Mouse (Mus musculus) heart, adult 2 months (tissue): Measurements from ENCODE around the gene Mfsd6l. TPM values are rescaled to one million over a fixed set of nuclear protein-coding genes. Genes with fewer than 3 reads are reported as not detected.

Source experiments
- DNase-seq, 2 experiments: peaks; one replicate each; pipeline ENCODE4 v3.0.0; 2021
- H3K27ac ChIP-seq: fragments of 200-600 bp; 2 replicates; pipeline ENCODE4 v1.8.1; 2022
- H3K27me3 ChIP-seq: fragments of 200-500 bp; 2 replicates; pipeline ENCODE4 v1.6.1; 2012; ENCODE audit warnings: mild to moderate bottlenecking, low read length, inconsistent platforms, mixed read lengths; ENCODE audit not compliant: control insufficient read depth, insufficient read depth
- H3K36me3 ChIP-seq: fragments of 200-500 bp; 2 replicates; pipeline ENCODE4 v1.6.1; 2012; ENCODE audit warnings: low read length, inconsistent platforms; ENCODE audit not compliant: control insufficient read depth, insufficient read depth
- H3K4me1 ChIP-seq: fragments of 200-500 bp; 2 replicates; pipeline ENCODE4 v1.6.1; 2011; ENCODE audit warnings: low read length; ENCODE audit not compliant: control insufficient read depth, insufficient read depth
- H3K4me3 ChIP-seq: fragments of 200-600 bp; 2 replicates; pipeline ENCODE4 v1.8.1; 2022
- H3K79me2 ChIP-seq: fragments of 200-500 bp; replicated peaks from 2 replicates; pipeline ENCODE4 v1.6.1; 2012; ENCODE audit warnings: mild to moderate bottlenecking, inconsistent platforms, low read length, moderate library complexity, mixed read lengths; ENCODE audit not compliant: control insufficient read depth, insufficient read depth
- H3K9ac ChIP-seq: fragments of 200-500 bp; 2 replicates; pipeline ENCODE4 v1.6.1; 2012; ENCODE audit warnings: low read depth, mild to moderate bottlenecking, control low read depth, inconsistent platforms, low read length, mixed read lengths
- CTCF ChIP-seq: fragments of 200-600 bp; IDR thresholded peaks from 2 replicates; pipeline ENCODE4 v1.8.1; 2022; ENCODE audit warnings: antibody characterized with exemption, mild to moderate bottlenecking, moderate library complexity
- EP300 ChIP-seq: fragments of 200-500 bp; IDR thresholded peaks from 2 replicates; pipeline ENCODE4 v1.6.1; 2011; ENCODE audit warnings: low read depth, low read length, control low read depth; ENCODE audit not compliant: insufficient read depth
- POLR2A ChIP-seq: fragments of 200-500 bp; IDR thresholded peaks from 2 replicates; pipeline ENCODE4 v1.6.1; 2011; ENCODE audit warnings: mild to moderate bottlenecking, low read depth, low read length, control low read depth; ENCODE audit not compliant: insufficient read depth
- WGBS: fragments of 180-500 bp; shearing (Covaris S2); methylation state at CpG from one replicate; pipeline ENCODE4 v1.1.7; 2018; 5-methylcytosine and 5-hydroxymethylcytosine counted together
- intact Hi-C: fragments of 180-260 bp; cut with DNase I; formaldehyde crosslinking; loops from one replicate; pipeline ENCODE4 v1.15.1; 2025
- polyA plus RNA-seq: library from polyadenylated mRNA; depleted of rRNA; stranded (reverse); fragments of >200 nt; gene quantifications from 2 replicates; pipeline ENCODE4 v1.2.3, GENCODE M21; 2012
- total RNA-seq, 2 experiments: library from RNA; stranded (reverse); gene quantifications; 2 replicates each; pipeline ENCODE4 v1.2.3; 2021

The Mfsd6l gene
- total and polyA plus RNA-seq, 3 experiments, result 0.61 TPM; not detected in 2

DNA sequence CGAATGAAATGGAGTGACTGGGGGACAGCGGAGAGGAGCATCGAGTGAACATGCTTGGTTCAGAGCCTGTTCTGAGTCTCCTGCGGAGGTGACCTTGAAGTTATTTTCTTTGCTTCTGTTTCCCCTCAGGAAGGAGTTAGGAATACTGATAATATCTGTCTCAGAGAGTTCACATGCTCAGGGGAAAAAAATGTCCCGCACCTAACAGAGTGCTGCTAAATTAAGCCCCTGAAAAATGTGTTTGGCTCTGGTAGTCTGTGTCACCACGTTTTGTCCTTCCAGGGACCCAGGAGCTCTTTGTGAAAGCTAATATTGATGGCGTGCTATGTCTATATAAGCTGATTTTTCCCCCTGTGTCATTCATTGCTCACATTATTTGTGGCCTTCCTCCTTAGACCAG lies 10.8 kb upstream of the Mfsd6l start:
- H3K4me1 ChIP-seq, result peaks cover 10% of the 10 kb centered on the region
- peaks cover 5% of the 10 kb centered on the region for H3K36me3 ChIP-seq
- H3K27ac ChIP-seq, result peak overlapping the region; percentile 55
- H3K79me2 ChIP-seq, result no peaks in the 10 kb centered on the region
- no peak for TF ChIP-seq POLR2A
- TF ChIP-seq EP300, result no peak
- TF ChIP-seq CTCF, result no peak
- no peak overlapping the region for H3K4me3 ChIP-seq
- H3K27me3 ChIP-seq, result no peaks in the 10 kb centered on the region
- 21% methylated on average over 7 of the region's 7 CpGs for WGBS
- no peak for DNase-seq
- no peak overlapping the region for H3K9ac ChIP-seq
- intact Hi-C loops, result loop anchor here (5.0 kb wide), 1 partner anchor 113 kb away; the partner anchor contains the start of gene Pik3r5

DNA sequence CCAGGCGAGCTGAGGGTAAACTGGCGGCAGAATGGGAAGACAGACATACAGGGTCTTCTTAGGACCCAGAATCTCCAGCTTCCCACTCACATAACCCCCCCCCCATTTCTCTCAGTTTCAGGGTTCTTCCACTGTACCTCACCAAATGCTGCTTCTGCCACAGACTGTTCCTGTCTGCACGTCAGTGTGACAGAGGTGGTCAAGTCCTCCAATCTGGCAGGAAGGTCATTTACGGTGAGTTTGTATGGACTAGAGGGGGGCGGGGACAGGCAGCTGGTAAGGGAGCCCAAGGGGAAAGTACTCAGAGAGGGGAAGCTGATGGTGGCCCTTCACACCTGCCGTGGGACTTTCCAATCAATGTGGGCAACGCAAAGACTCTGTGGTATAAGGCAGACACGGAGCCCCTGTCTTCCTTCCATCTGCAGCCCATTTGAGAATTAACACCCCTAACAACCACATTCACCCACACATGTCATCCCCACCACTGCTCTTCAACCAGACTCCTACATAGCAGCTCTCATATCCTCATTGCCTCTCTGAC lies 10.2 kb upstream of the Mfsd6l start:
- intact Hi-C loops, result loop anchor here (5.0 kb wide), 1 partner anchor 113 kb away; the partner anchor contains the start of gene Pik3r5
- Histone ChIP-seq H3K27ac (peak overlapping the region; percentile 55; the same call in 1 of the 2 replicates), H3K79me2 (no peaks in the 10 kb centered on the region), H3K36me3 (peaks cover 5% of the 10 kb centered on the region), H3K9ac (no peak overlapping the region), H3K4me1 (peaks cover 10% of the 10 kb centered on the region), H3K4me3 (no peak overlapping the region), H3K27me3 (no peaks in the 10 kb centered on the region)
- DNase-seq, result no peak
- TF ChIP-seq CTCF, result no peak
- TF ChIP-seq POLR2A, result no peak
- no peak for TF ChIP-seq EP300
- WGBS, result 68% methylated on average over 8 of the region's 8 CpGs

DNA sequence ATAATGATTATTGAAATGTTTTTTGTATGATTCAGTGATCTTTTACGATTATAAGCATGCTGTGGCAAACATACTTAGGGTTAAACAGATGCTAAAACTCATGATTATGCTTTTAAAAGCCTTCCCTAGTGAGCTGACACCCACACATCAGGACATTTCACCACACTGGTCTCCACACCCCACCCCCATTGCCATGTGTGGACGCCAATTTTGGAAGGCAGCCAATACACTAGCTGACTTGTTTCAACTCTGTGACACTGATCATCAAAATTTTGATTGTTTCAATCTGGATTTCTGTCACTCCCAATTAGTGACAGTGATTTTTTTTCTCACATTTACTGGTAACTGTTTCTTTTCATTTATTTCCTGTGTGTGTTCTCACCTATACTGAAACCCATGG lies 8.5 kb upstream of the Mfsd6l start:
- WGBS, result 36% methylated on average over 2 of the region's 2 CpGs
- Histone ChIP-seq H3K36me3 (peaks cover 5% of the 10 kb centered on the region), H3K27ac (no peak overlapping the region), H3K4me3 (no peak overlapping the region), H3K4me1 (peaks cover 8% of the 10 kb centered on the region), H3K9ac (no peak overlapping the region), H3K79me2 (no peaks in the 10 kb centered on the region), H3K27me3 (no peaks in the 10 kb centered on the region)
- DNase-seq, result no peak
- intact Hi-C loops, result loop anchor here (5.0 kb wide), 1 partner anchor 115 kb away; the partner anchor contains the start of gene Pik3r5
- no peak for TF ChIP-seq POLR2A
- no peak for TF ChIP-seq CTCF
- no peak for TF ChIP-seq EP300

DNA sequence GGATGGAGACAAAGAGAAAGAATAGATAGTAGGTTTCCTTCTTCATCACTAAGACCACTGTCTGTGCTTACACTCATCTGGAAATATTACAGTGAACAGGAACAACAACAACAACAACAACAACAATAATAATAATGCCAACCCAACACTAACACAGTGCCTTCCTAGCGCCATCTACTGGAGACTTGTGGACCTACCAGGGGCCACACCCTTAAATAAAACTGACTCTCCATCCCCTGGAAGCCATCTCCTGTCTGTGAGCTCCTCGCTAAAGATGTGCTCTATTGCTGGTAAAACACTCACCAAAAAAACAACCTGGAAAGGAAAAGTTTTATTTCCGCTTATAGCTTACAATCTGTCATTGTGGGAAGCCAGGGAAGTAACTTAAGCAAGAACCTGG lies 6.4 kb upstream of the Mfsd6l start:
- TF ChIP-seq EP300 (no peak), POLR2A (no peak), CTCF (peak; percentile 66)
- Histone ChIP-seq H3K27me3 (no peaks in the 10 kb centered on the region), H3K36me3 (peaks cover 5% of the 10 kb centered on the region), H3K4me1 (peaks cover 10% of the 10 kb centered on the region), H3K9ac (no peak overlapping the region), H3K79me2 (no peaks in the 10 kb centered on the region), H3K4me3 (no peak overlapping the region), H3K27ac (no peak overlapping the region)
- 58% methylated on average over 3 of the region's 3 CpGs for WGBS
- DNase-seq, result no peak
- intact Hi-C loops, result loop anchor here (5.0 kb wide), 1 partner anchor 117 kb away; the partner anchor contains the start of gene Pik3r5

DNA sequence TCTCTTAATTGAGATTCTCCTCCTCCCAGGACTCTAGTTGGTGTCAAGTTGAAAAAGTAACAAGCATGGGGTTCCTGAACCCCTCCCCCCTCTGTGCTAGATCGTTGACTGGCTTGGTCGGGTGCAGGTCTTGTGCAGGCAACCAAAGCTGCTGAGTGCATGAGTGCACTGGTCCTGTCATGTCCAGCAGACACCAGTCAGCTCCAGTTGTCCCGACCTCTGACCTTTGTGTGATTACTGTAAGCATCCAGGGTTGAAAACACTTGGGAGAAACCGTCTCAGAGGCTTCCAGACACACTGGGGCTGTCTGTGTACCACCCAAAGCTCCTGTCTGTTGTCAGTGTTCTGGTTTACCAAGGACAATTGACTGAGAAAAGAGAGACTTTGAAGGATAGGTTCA lies 5.6 kb upstream of the Mfsd6l start:
- Histone ChIP-seq H3K79me2 (no peaks in the 10 kb centered on the region), H3K36me3 (peaks cover 2% of the 10 kb centered on the region), H3K4me1 (peaks cover 8% of the 10 kb centered on the region), H3K27ac (no peak overlapping the region), H3K4me3 (no peak overlapping the region), H3K9ac (no peak overlapping the region), H3K27me3 (no peaks in the 10 kb centered on the region)
- intact Hi-C loops, result no loop called here
- TF ChIP-seq POLR2A, result no peak
- DNase-seq, result no peak
- 82% methylated on average over 4 of the region's 4 CpGs for WGBS

DNA sequence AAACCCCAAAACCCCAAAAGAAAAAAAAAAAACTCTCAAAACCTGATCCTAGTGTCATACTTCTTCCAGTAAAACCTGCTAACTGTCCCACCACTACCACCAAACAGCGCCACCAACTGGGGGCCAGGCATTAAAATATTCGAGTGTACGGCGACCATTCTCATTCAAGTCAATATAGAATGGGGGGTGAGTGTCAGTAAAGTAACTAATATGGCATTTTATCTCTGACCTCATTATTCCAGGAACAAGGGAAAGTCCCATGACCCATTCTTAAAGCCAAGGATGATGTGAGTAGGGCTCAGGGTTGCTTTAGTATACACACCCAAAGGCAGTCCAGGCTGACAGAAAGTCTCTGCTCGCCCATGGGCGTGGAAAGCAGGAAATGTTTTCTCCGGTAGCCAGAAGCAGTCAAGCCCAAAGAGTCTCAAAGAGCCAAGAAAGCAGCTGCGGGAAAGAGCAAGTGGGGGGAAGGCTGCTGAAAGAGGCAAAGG lies 2.0 kb upstream of the Mfsd6l start:
- DNase-seq, result peak; percentile 61 to 74
- H3K27me3 ChIP-seq, result no peaks in the 10 kb centered on the region
- H3K9ac ChIP-seq, result no peak overlapping the region
- no peaks in the 10 kb centered on the region for H3K36me3 ChIP-seq
- peaks cover 2% of the 10 kb centered on the region for H3K4me1 ChIP-seq
- intact Hi-C loops, result loop anchor here (2.0 kb wide), 1 partner anchor 69 kb away; no protein-coding TSS in a partner anchor
- 10% methylated on average over 8 of the region's 8 CpGs for WGBS
- H3K79me2 ChIP-seq, result no peaks in the 10 kb centered on the region
- TF ChIP-seq CTCF (peak; percentile 79), POLR2A (no peak), EP300 (0 out of 2 replicates have a peak, but pooled peaks have one; percentile 49)
- peak overlapping the region; percentile 57 for H3K27ac ChIP-seq
- H3K4me3 ChIP-seq, result no peak overlapping the region
